Mouse (Mus musculus) liver, embryonic 11.5 days (tissue): Measurements from ENCODE around the gene Kctd17. TPM values are rescaled to one million over a fixed set of nuclear protein-coding genes. Genes with fewer than 3 reads are reported as not detected.

ENCODE experiments used
- ATAC-seq: fragments of 200-750 bp; cut with Nextera tagmentation; replicated peaks from 2 replicates; pipeline ENCODE4 v1.8.0; 2017; ENCODE audit warnings: moderate number of reproducible peaks, mild to moderate bottlenecking, moderate TSS enrichment, moderate library complexity; ENCODE audit not compliant: low FRiP score
- DNase-seq: peaks from one replicate; pipeline ENCODE4 v3.0.0-alpha.2; 2017; ENCODE audit warnings: low spot score
- H3K27ac ChIP-seq: fragments of 300-500 bp; sonication (generic); 2 replicates; pipeline ENCODE4 v1.5.1; 2014; ENCODE audit warnings: mild to moderate bottlenecking, low read depth, low read length, control low read depth
- H3K27me3 ChIP-seq: fragments of 300-500 bp; sonication (generic); replicated peaks from 2 replicates; pipeline ENCODE4 v1.6.1; 2014; ENCODE audit warnings: low read length, mixed read lengths; ENCODE audit not compliant: control insufficient read depth, insufficient read depth
- H3K36me3 ChIP-seq: fragments of 300-500 bp; sonication (generic); 2 replicates; pipeline ENCODE4 v1.6.1; 2014; ENCODE audit warnings: mild to moderate bottlenecking, low read length, moderate library complexity, mixed read lengths; ENCODE audit not compliant: control insufficient read depth, insufficient read depth
- H3K4me1 ChIP-seq: fragments of 300-500 bp; sonication (generic); replicated peaks from 2 replicates; pipeline ENCODE4 v1.6.1; 2014; ENCODE audit warnings: low read length, mixed read lengths; ENCODE audit not compliant: control insufficient read depth, insufficient read depth
- H3K4me2 ChIP-seq: fragments of 300-500 bp; sonication (generic); 2 replicates; pipeline ENCODE4 v1.6.1; 2014; ENCODE audit warnings: mild to moderate bottlenecking, control low read depth, moderate library complexity
- H3K4me3 ChIP-seq: fragments of 300-500 bp; sonication (generic); 2 replicates; pipeline ENCODE4 v1.5.1; 2014; ENCODE audit warnings: low read depth, low read length, control low read depth
- H3K9ac ChIP-seq: fragments of 300-500 bp; sonication (generic); 2 replicates; pipeline ENCODE4 v1.6.1; 2014; ENCODE audit warnings: low read depth, low read length, control low read depth
- H3K9me3 ChIP-seq: fragments of 300-500 bp; sonication (generic); 2 replicates; pipeline ENCODE4 v1.6.1; 2016; ENCODE audit warnings: low read length, inconsistent platforms, mixed read lengths; ENCODE audit not compliant: control insufficient read depth
- WGBS: fragments of 180-500 bp; shearing (Covaris S2); extraction: QIAGEN DNeasy Blood & Tissue Kit; methylation state at CpG from one replicate; pipeline ENCODE4 v1.1.7; 2014; 5-methylcytosine and 5-hydroxymethylcytosine counted together
- polyA plus RNA-seq: library from polyadenylated mRNA; unstranded; fragments of >200 nt; fragmentation: Nextera tagmentation; extraction: Ambion mirVana; gene quantifications from 2 replicates; pipeline ENCODE4 v1.2.1, GENCODE M21; 2014

Kctd17 gene
- polyA plus RNA-seq, 1 experiment from 2014 or later, result 19.2 TPM

GRCm38 (mm10) chr15:78406293-78406934 lies 21.9 kb upstream of the Kctd17 start, which contains the start of gene Mpst:
Gene Mpst, plus strand, starts transcription at chr15:78406416.
- ATAC-seq, result peak; percentile 87
- DNase-seq, result peak; percentile 88
- H3K9me3 ChIP-seq, result no peaks in the 10 kb centered on the region
- under 1% methylated on average over 40 of the region's 40 CpGs for WGBS
- H3K36me3 ChIP-seq, result no peaks in the 10 kb centered on the region
- peak within 1 kb of the TSS; percentile 92 for H3K4me2 ChIP-seq
- peak within 1 kb of the TSS; percentile 98 for H3K27ac ChIP-seq
- H3K27me3 ChIP-seq, result peaks cover 28% of the 10 kb centered on the region
- H3K4me1 ChIP-seq, result peaks cover 57% of the 10 kb centered on the region
- H3K4me3 ChIP-seq, result peak within 1 kb of the TSS; percentile 78
- peak within 1 kb of the TSS; percentile 86 for H3K9ac ChIP-seq

GRCm38 (mm10) chr15:78409570-78410052 lies 18.8 kb upstream of the Kctd17 start:
- no peaks in the 10 kb centered on the region for H3K36me3 ChIP-seq
- H3K4me1 ChIP-seq, result peaks cover 63% of the 10 kb centered on the region
- ATAC-seq (no peak), DNase-seq (no peak)
- H3K27me3 ChIP-seq, result peaks cover 28% of the 10 kb centered on the region
- H3K9ac ChIP-seq, result peak overlapping the region; percentile 52
- no peak overlapping the region for H3K27ac ChIP-seq
- no peaks in the 10 kb centered on the region for H3K9me3 ChIP-seq
- peak overlapping the region; percentile 34 for H3K4me3 ChIP-seq
- peak overlapping the region; percentile 64 for H3K4me2 ChIP-seq
- 25% methylated on average over 12 of the region's 12 CpGs for WGBS

- Histone ChIP-seq H3K9ac (peak overlapping the region; percentile 47), H3K27ac (peak overlapping the region; percentile 87), H3K36me3 (no peaks in the 10 kb centered on the region), H3K4me1 (peaks cover 45% of the 10 kb centered on the region), H3K9me3 (no peaks in the 10 kb centered on the region), H3K27me3 (peaks cover 28% of the 10 kb centered on the region), H3K4me3 (no peak overlapping the region), H3K4me2 (peak overlapping the region; percentile 46)
- peak; percentile 94 for ATAC-seq
- 53% methylated on average over 14 of the region's 14 CpGs for WGBS
- no peak for DNase-seq
These were observed 15.2 kb upstream of the Kctd17 start for GRCm38 (mm10) chr15:78413083-78413718.

- Histone ChIP-seq H3K4me2 (peak overlapping the region; percentile 44), H3K27me3 (peaks cover 27% of the 10 kb centered on the region), H3K9me3 (no peaks in the 10 kb centered on the region), H3K27ac (peak overlapping the region; percentile 87), H3K9ac (peak overlapping the region; percentile 47), H3K36me3 (no peaks in the 10 kb centered on the region), H3K4me3 (no peak overlapping the region), H3K4me1 (peaks cover 45% of the 10 kb centered on the region)
- WGBS, result 39% methylated on average over 1 of the region's 1 CpGs
- DNase-seq, result no peak
- ATAC-seq, result peak; percentile 64
These were observed 14.6 kb upstream of the Kctd17 start for GRCm38 (mm10) chr15:78413719-78414117.

- no peaks in the 10 kb centered on the region for H3K9me3 ChIP-seq
- 88% methylated on average over 8 of the region's 8 CpGs for WGBS
- peaks cover 44% of the 10 kb centered on the region for H3K4me1 ChIP-seq
- peak overlapping the region; percentile 44 for H3K4me2 ChIP-seq
- H3K27me3 ChIP-seq, result peaks cover 23% of the 10 kb centered on the region
- no peaks in the 10 kb centered on the region for H3K36me3 ChIP-seq
- DNase-seq (no peak), ATAC-seq (no peak)
- H3K4me3 ChIP-seq, result no peak overlapping the region
- peak overlapping the region; percentile 87; the same call in 1 of the 2 replicates for H3K27ac ChIP-seq
- 0 out of 2 replicates have a peak overlapping the region, but pooled peaks have one; percentile 16 for H3K9ac ChIP-seq
These were observed 14.2 kb upstream of the Kctd17 start for GRCm38 (mm10) chr15:78414157-78414556.

GRCm38 (mm10) chr15:78416937-78417336 lies 11.4 kb upstream of the Kctd17 start:
- Histone ChIP-seq H3K36me3 (no peaks in the 10 kb centered on the region), H3K27ac (peak overlapping the region; percentile 56), H3K4me1 (peaks cover 22% of the 10 kb centered on the region), H3K9me3 (no peaks in the 10 kb centered on the region), H3K4me3 (no peak overlapping the region), H3K27me3 (0 out of 2 replicates have a peak, but pooled peaks cover 7% of the 10 kb centered on the region), H3K9ac (no peak overlapping the region), H3K4me2 (peak overlapping the region; percentile 6; the same call in 1 of the 2 replicates)
- 56% methylated on average over 4 of the region's 4 CpGs for WGBS
- DNase-seq (no peak), ATAC-seq (no peak)

GRCm38 (mm10) chr15:78420395-78420794 lies 8.0 kb upstream of the Kctd17 start:
- Histone ChIP-seq H3K9me3 (no peaks in the 10 kb centered on the region), H3K4me3 (no peak overlapping the region), H3K4me2 (no peak overlapping the region), H3K9ac (no peak overlapping the region), H3K4me1 (peaks cover 5% of the 10 kb centered on the region), H3K27me3 (peaks cover 13% of the 10 kb centered on the region; the same call in 1 of the 2 replicates), H3K27ac (no peak overlapping the region), H3K36me3 (no peaks in the 10 kb centered on the region)
- ATAC-seq, result no peak
- WGBS, result 77% methylated on average over 13 of the region's 13 CpGs
- DNase-seq, result no peak

GRCm38 (mm10) chr15:78422046-78422956 lies 6.1 kb upstream of the Kctd17 start:
- DNase-seq (peak; percentile 73), ATAC-seq (peak; percentile 65)
- Histone ChIP-seq H3K27ac (no peak overlapping the region), H3K4me3 (no peak overlapping the region), H3K9ac (peak overlapping the region; percentile 34; the same call in 1 of the 2 replicates), H3K27me3 (peaks cover 20% of the 10 kb centered on the region), H3K4me1 (peaks cover 5% of the 10 kb centered on the region), H3K9me3 (no peaks in the 10 kb centered on the region), H3K36me3 (no peaks in the 10 kb centered on the region), H3K4me2 (peak overlapping the region; percentile 48)
- 18% methylated on average over 16 of the region's 16 CpGs for WGBS
